Mouse (Mus musculus): ENCODE results near the gene Sap30l. TPM values are rescaled to one million over a fixed set of nuclear protein-coding genes. Genes with fewer than 3 reads are reported as not detected.
A peak's percentile ranks its signal among the peaks of the same experiment; 100 is the strongest.

Sap30l gene
- polyA plus RNA-seq, 2 experiments: 20.7 to 31.4 TPM

DNA sequence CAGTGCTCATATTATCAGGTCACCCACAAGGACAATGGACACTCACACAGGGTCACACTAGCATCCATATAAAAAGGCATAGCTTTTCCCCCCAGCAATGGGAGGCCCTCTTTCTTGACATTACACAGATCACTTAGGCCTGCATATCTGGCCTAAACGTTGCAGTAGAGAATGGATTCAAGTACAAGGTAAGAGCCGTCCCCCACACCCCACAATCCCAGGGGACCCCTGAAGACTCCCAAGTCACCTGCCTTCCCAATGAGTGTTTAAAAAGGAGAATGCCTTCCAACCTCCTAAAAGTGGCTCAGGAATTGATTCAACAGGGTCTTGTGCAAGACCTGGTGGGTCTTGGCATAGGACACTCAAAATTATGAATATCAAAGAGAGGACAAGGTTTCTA lies 33.9 kb downstream of the Sap30l start:
- Histone ChIP-seq H3K9me3 (ENCODE audit: control insufficient read depth, low read length) (no peaks in the 10 kb centered on the region), H3K4me3 (replicated peaks; ENCODE audit: low read length) (no peak overlapping the region), H3K9ac (ENCODE audit: low read depth, low read length, severe bottlenecking) (no peak overlapping the region), H3K36me3 (ENCODE audit: control insufficient read depth, insufficient read depth, low read length) (no peaks in the 10 kb centered on the region), H3K4me2 (replicated peaks; ENCODE audit: low read depth, low read length, severe bottlenecking) (no peak overlapping the region), H3K27me3 (ENCODE audit: control insufficient read depth, insufficient read depth, low read length) (peaks cover 94% of the 10 kb centered on the region), H3K4me1 (ENCODE audit: control insufficient read depth, insufficient read depth, low read length) (peaks cover 24% of the 10 kb centered on the region; the same call in 1 of the 2 replicates), H3K27ac (replicated peaks; ENCODE audit: low read depth, low read length) (no peak overlapping the region)
- ATAC-seq (ENCODE audit: low FRiP score, low read depth) (no peak), DNase-seq (ENCODE audit: low spot score) (no peak)
- WGBS: 22% methylated on average over 2 of the region's 2 CpGs
- TF ChIP-seq POLR2A (IDR thresholded peaks at IDR 0.05; ENCODE audit: borderline replicate concordance, extremely low read depth, insufficient read depth, insufficient read length): no peak

DNA sequence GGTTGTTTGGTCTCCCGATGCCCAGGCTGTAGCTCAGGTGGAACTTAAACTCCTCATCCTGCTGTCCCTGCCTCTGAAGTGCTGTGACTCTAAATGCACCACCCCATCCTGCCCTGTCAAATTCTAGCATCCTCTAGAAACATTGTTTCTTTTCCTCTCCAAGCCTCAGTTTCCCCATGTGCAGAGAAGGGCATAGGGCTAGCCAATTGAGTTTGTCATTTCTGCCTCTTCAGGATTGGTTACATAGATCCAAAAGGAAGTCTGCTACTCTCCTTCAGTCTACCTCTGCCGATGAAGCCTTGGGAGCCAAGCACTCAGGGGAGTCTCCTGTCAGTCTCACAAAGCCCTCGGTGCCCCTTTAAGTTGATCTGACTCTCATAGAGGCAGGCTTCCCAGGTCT lies 34.5 kb downstream of the Sap30l start:
- H3K4me3 ChIP-seq (replicated peaks; ENCODE audit: low read length): no peak overlapping the region
- WGBS: 27% methylated on average over 3 of the region's 3 CpGs
- H3K36me3 ChIP-seq (ENCODE audit: control insufficient read depth, insufficient read depth, low read length): no peaks in the 10 kb centered on the region
- no peak overlapping the region for H3K27ac ChIP-seq (replicated peaks; ENCODE audit: low read depth, low read length)
- DNase-seq (ENCODE audit: low spot score) (no peak), ATAC-seq (ENCODE audit: low FRiP score, low read depth) (no peak)
- H3K9me3 ChIP-seq (ENCODE audit: control insufficient read depth, low read length): no peaks in the 10 kb centered on the region
- TF ChIP-seq POLR2A (IDR thresholded peaks at IDR 0.05; ENCODE audit: borderline replicate concordance, extremely low read depth, insufficient read depth, insufficient read length): no peak
- H3K27me3 ChIP-seq (ENCODE audit: control insufficient read depth, insufficient read depth, low read length): peaks cover 94% of the 10 kb centered on the region
- peaks cover 24% of the 10 kb centered on the region; the same call in 1 of the 2 replicates for H3K4me1 ChIP-seq (ENCODE audit: control insufficient read depth, insufficient read depth, low read length)
- no peak overlapping the region for H3K4me2 ChIP-seq (replicated peaks; ENCODE audit: low read depth, low read length, severe bottlenecking)
- no peak overlapping the region for H3K9ac ChIP-seq (ENCODE audit: low read depth, low read length, severe bottlenecking)

DNA sequence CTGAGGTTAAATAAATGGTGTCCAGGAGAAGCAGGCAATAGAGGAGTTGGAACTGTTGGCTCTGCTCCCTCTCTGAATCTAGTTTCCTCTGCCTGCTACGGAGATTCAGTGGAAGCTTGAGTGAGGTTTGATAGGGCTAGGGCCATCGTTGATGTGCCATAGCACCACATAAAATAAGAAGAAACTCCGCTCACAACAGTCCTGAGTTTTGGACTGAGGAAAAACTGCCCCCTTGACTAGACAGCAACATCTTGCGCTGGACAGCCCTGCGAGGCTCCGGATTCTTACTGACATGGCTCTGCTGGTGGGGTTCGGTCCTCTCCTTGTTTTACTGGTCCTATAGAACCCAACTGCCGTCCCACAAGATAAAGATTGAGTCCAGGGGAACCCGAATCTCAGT lies 35.0 kb downstream of the Sap30l start:
- Histone ChIP-seq H3K4me1 (ENCODE audit: control insufficient read depth, insufficient read depth, low read length) (peaks cover 24% of the 10 kb centered on the region; the same call in 1 of the 2 replicates), H3K4me2 (replicated peaks; ENCODE audit: low read depth, low read length, severe bottlenecking) (no peak overlapping the region), H3K27me3 (ENCODE audit: control insufficient read depth, insufficient read depth, low read length) (peaks cover 94% of the 10 kb centered on the region), H3K27ac (replicated peaks; ENCODE audit: low read depth, low read length) (no peak overlapping the region), H3K4me3 (replicated peaks; ENCODE audit: low read length) (peak overlapping the region; percentile 21; the same call in 1 of the 2 replicates), H3K36me3 (ENCODE audit: control insufficient read depth, insufficient read depth, low read length) (no peaks in the 10 kb centered on the region), H3K9ac (ENCODE audit: low read depth, low read length, severe bottlenecking) (no peak overlapping the region), H3K9me3 (ENCODE audit: control insufficient read depth, low read length) (no peaks in the 10 kb centered on the region)
- no peak for ATAC-seq (ENCODE audit: low FRiP score, low read depth)
- no peak for TF ChIP-seq POLR2A (IDR thresholded peaks at IDR 0.05; ENCODE audit: borderline replicate concordance, extremely low read depth, insufficient read depth, insufficient read length)
- 14% methylated on average over 9 of the region's 9 CpGs for WGBS
- DNase-seq (ENCODE audit: low spot score): no peak

DNA sequence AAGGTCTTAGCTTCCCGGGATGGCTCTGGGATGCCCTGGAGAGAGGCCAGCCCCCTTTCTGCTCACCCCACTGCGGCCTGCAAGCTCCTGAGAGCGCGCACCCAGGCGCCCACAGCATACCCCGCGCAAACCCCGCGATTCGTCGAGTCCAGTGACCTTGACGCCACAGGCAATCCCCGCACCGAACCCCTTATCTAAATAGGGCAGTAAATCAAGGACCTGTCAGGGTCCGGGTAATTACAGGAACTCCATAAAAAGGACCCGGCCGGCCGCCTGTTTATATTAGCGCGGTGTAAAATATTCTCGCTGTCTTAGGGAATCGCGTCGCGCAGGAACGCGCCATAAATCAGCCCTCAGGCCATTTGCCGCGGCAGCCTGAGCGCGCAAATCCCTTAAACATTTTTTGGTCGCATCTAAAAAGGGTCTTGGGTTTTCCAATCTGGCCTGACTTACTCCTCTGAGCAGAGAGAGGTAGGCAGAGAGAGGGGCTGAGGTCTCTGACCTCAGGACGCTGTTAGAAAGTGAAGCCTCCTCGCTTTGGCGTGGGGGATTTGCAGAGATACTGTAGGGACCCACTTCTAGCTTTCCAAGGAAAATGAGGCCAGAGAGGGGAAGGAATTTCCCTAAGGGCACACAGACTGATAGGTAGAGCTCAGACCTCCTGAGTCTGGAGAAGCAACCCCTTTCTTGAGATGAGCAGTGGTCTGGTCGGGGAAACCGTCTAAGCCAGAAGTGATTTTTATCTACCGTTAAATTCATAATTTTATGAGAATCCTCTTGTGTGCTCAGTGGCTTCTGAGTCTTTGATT lies 35.6 kb downstream of the Sap30l start:
- peak overlapping the region; percentile 38; the same call in 1 of the 2 replicates for H3K4me2 ChIP-seq (replicated peaks; ENCODE audit: low read depth, low read length, severe bottlenecking)
- H3K27ac ChIP-seq (replicated peaks; ENCODE audit: low read depth, low read length): no peak overlapping the region
- DNase-seq (ENCODE audit: low spot score) (no peak), ATAC-seq (ENCODE audit: low FRiP score, low read depth) (no peak)
- WGBS: 1% methylated on average over 37 of the region's 38 CpGs
- H3K9ac ChIP-seq (ENCODE audit: low read depth, low read length, severe bottlenecking): no peak overlapping the region
- no peaks in the 10 kb centered on the region for H3K36me3 ChIP-seq (ENCODE audit: control insufficient read depth, insufficient read depth, low read length)
- H3K27me3 ChIP-seq (ENCODE audit: control insufficient read depth, insufficient read depth, low read length): peaks cover 92% of the 10 kb centered on the region
- H3K4me1 ChIP-seq (ENCODE audit: control insufficient read depth, insufficient read depth, low read length): peaks cover 24% of the 10 kb centered on the region; the same call in 1 of the 2 replicates
- H3K4me3 ChIP-seq (replicated peaks; ENCODE audit: low read length): peak overlapping the region; percentile 21
- no peak for TF ChIP-seq POLR2A (IDR thresholded peaks at IDR 0.05; ENCODE audit: borderline replicate concordance, extremely low read depth, insufficient read depth, insufficient read length)
- H3K9me3 ChIP-seq (ENCODE audit: control insufficient read depth, low read length): no peaks in the 10 kb centered on the region

DNA sequence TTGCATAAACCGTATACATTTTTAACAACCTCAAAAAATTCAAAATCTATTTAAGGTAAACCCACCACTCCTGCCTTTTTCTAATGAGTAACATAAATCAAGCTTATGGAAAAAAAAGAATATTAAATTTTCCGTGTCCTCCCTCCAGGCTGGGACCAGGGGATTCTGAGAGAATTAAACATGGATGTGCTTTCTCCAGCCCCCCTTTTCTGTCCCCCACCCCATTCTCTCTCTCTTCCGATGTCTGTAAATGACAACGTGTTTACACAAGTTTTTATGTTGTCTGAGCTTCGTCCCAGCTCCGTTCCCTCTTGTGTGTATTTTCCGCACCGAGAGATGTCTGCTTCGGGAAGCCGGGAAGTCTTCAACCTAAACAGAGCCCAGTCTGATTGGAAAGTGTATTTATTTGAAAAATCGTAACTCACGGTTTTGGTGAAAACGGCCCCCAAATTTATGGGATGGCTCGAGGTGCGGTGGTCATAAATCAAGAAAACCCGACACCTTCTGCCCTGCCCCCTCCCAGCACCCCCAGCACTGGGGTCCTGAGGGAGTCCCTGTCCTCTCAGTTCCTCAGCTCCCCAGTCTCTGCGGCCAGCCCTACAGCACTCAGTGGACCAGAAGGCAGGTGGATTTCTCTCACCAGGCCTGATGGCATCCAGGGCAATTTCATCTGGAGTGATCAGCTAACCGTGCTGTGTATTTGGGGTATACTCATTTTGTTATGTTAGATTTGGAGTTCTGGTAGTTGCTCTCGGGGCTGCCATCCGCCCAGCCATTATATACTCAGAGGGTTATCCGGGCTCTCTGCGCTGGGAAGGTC lies 36.6 kb downstream of the Sap30l start:
- Histone ChIP-seq H3K9ac (ENCODE audit: low read depth, low read length, severe bottlenecking) (no peak overlapping the region), H3K36me3 (ENCODE audit: control insufficient read depth, insufficient read depth, low read length) (no peaks in the 10 kb centered on the region), H3K27me3 (ENCODE audit: control insufficient read depth, insufficient read depth, low read length) (peaks cover 82% of the 10 kb centered on the region), H3K4me2 (replicated peaks; ENCODE audit: low read depth, low read length, severe bottlenecking) (no peak overlapping the region), H3K27ac (replicated peaks; ENCODE audit: low read depth, low read length) (no peak overlapping the region), H3K4me1 (ENCODE audit: control insufficient read depth, insufficient read depth, low read length) (peaks cover 17% of the 10 kb centered on the region; the same call in 1 of the 2 replicates), H3K4me3 (replicated peaks; ENCODE audit: low read length) (no peak overlapping the region), H3K9me3 (ENCODE audit: control insufficient read depth, low read length) (no peaks in the 10 kb centered on the region)
- TF ChIP-seq POLR2A (IDR thresholded peaks at IDR 0.05; ENCODE audit: borderline replicate concordance, extremely low read depth, insufficient read depth, insufficient read length): no peak
- DNase-seq (ENCODE audit: low spot score) (no peak), ATAC-seq (ENCODE audit: low FRiP score, low read depth) (no peak)
- WGBS: 7% methylated on average over 22 of the region's 22 CpGs
